Mouse (Mus musculus): ENCODE data around the gene Nudc. TPM values are rescaled to one million over a fixed set of nuclear protein-coding genes. Genes with fewer than 3 reads are reported as not detected.
A peak's percentile ranks its signal among the peaks of the same experiment; 100 is the strongest.

The Nudc gene
- 100 to 1,000 TPM; 119 to 121 TPM for total RNA-seq (2021)

- intact Hi-C loops (cut with DNase I), result no loop called here
- DNase-seq, result peak; percentile 96
These were observed at the start of gene Nudc for GRCm38 (mm10) chr4:133545272-133546231. TSS of gene Nudc (minus strand) at chr4:133545996.

GRCm38 (mm10) chr4:133595538-133595937 is 49.7 kb upstream of the Nudc start:
- DNase-seq, result no peak
- intact Hi-C loops (cut with DNase I), result no loop called here

GRCm38 (mm10) chr4:133592570-133592969 is 46.8 kb upstream of the Nudc start:
- peak; percentile 73 for DNase-seq
- intact Hi-C loops (cut with DNase I), result loop anchor here (5.0 kb wide), 1 partner anchor 235 kb away; no protein-coding TSS in a partner anchor

- intact Hi-C loops (cut with DNase I), result no loop called here
- peak; percentile 74 for DNase-seq
These were observed 38.5 kb upstream of the Nudc start, which contains the start of gene Gpn2 for GRCm38 (mm10) chr4:133584059-133584951. TSS of gene Gpn2 (plus strand) at chr4:133584362.

- no peak for DNase-seq
- intact Hi-C loops (cut with DNase I), result no loop called here
These were observed 37.9 kb upstream of the Nudc start for GRCm38 (mm10) chr4:133583690-133584058.

- no peak for DNase-seq
- intact Hi-C loops (cut with DNase I), result no loop called here
These were observed 32.2 kb upstream of the Nudc start for GRCm38 (mm10) chr4:133577983-133578382.

- intact Hi-C loops (cut with DNase I), result no loop called here
- DNase-seq, result no peak
These were observed 29.0 kb upstream of the Nudc start for GRCm38 (mm10) chr4:133574843-133575202.

- DNase-seq, result peak; percentile 94
- intact Hi-C loops (cut with DNase I), result no loop called here
These were observed 28.5 kb upstream of the Nudc start, which contains the start of gene Gpatch3 for GRCm38 (mm10) chr4:133574070-133574842. TSS of gene Gpatch3 (plus strand) at chr4:133574745.

GRCm38 (mm10) chr4:133570066-133570466 is 24.3 kb upstream of the Nudc start:
- no peak for DNase-seq
- intact Hi-C loops (cut with DNase I), result no loop called here

GRCm38 (mm10) chr4:133569291-133570065 is 23.7 kb upstream of the Nudc start:
- intact Hi-C loops (cut with DNase I), result no loop called here
- no peak for DNase-seq

- intact Hi-C loops (cut with DNase I), result no loop called here
- DNase-seq, result no peak
These were observed 21.5 kb upstream of the Nudc start for GRCm38 (mm10) chr4:133567251-133567650.

- intact Hi-C loops (cut with DNase I), result no loop called here
- peak; percentile 87 for DNase-seq
These were observed 17.4 kb upstream of the Nudc start for GRCm38 (mm10) chr4:133563123-133563571.

- DNase-seq, result no peak
- intact Hi-C loops (cut with DNase I), result no loop called here
These were observed 15.8 kb upstream of the Nudc start for GRCm38 (mm10) chr4:133561622-133562021.

- intact Hi-C loops (cut with DNase I), result no loop called here
- no peak for DNase-seq
These were observed 14.1 kb upstream of the Nudc start for GRCm38 (mm10) chr4:133559846-133560245.

GRCm38 (mm10) chr4:133557041-133557717 is 11.4 kb upstream of the Nudc start:
- intact Hi-C loops (cut with DNase I), result no loop called here
- no peak for DNase-seq

GRCm38 (mm10) chr4:133553448-133554330 is 7.9 kb upstream of the Nudc start:
- intact Hi-C loops (cut with DNase I), result no loop called here
- no peak for DNase-seq

GRCm38 (mm10) chr4:133552768-133553447 is 7.1 kb upstream of the Nudc start, which contains the start of gene Nr0b2:
TSS of gene Nr0b2 (plus strand) at chr4:133553376.
- intact Hi-C loops (cut with DNase I), result no loop called here
- no peak for DNase-seq

All from left cerebral cortex, postnatal 4 days (tissue).